Mouse (Mus musculus) ES-Bruce4 (cell line): Measurements from ENCODE around the gene Tchh. TPM values are rescaled to one million over a fixed set of nuclear protein-coding genes. Genes with fewer than 3 reads are reported as not detected.
"Not testable (repeated sequence)": the region's sequence is repeated elsewhere in the genome, so short reads cannot be mapped to it uniquely, and the experiment has no call there.

ENCODE experiments used
- H3K27ac ChIP-seq: 2 replicates; pipeline ENCODE4 v1.5.1; 2012; ENCODE audit warnings: low read length, inconsistent platforms; ENCODE audit not compliant: insufficient read depth
- H3K27me3 ChIP-seq: 2 replicates; pipeline ENCODE4 v1.6.1; 2012; ENCODE audit warnings: mild to moderate bottlenecking, low read length, inconsistent platforms; ENCODE audit not compliant: control insufficient read depth, poor library complexity, insufficient read depth, severe bottlenecking
- H3K36me3 ChIP-seq: 2 replicates; pipeline ENCODE4 v1.6.1; 2012; ENCODE audit warnings: inconsistent platforms, mild to moderate bottlenecking, low read length, moderate library complexity; ENCODE audit not compliant: control insufficient read depth, poor library complexity, insufficient read depth, severe bottlenecking
- H3K4me1 ChIP-seq: one replicate; pipeline ENCODE4 v1.8.1; 2011; ENCODE audit warnings: low read length; ENCODE audit not compliant: control insufficient read depth, insufficient read depth
- H3K4me3 ChIP-seq: 2 replicates; pipeline ENCODE4 v1.5.1; 2011; ENCODE audit warnings: low read depth, mild to moderate bottlenecking, low read length
- H3K9ac ChIP-seq: 2 replicates; pipeline ENCODE4 v1.6.1; 2012; ENCODE audit warnings: low read depth, mild to moderate bottlenecking, inconsistent platforms; ENCODE audit not compliant: poor library complexity, severe bottlenecking
- H3K9me3 ChIP-seq: replicated peaks from 2 replicates; pipeline ENCODE4 v1.6.1; 2012; ENCODE audit warnings: mild to moderate bottlenecking, low read length, inconsistent platforms; ENCODE audit not compliant: control insufficient read depth, poor library complexity, insufficient read depth, severe bottlenecking
- CTCF ChIP-seq: IDR thresholded peaks from one replicate; pipeline ENCODE4 v1.8.1; 2011; ENCODE audit warnings: low read depth, low read length
- EP300 ChIP-seq: IDR thresholded peaks from 2 replicates; pipeline ENCODE4 v1.6.1; 2011; ENCODE audit warnings: low read depth, low read length; ENCODE audit not compliant: insufficient read depth
- POLR2A ChIP-seq: IDR thresholded peaks from one replicate; pipeline ENCODE4 v1.8.1; 2011; ENCODE audit warnings: low read length; ENCODE audit not compliant: insufficient read depth
- polyA plus RNA-seq: library from polyadenylated mRNA; stranded (reverse); fragments of >200 nt; gene quantifications from 2 replicates; pipeline ENCODE4 v1.2.4, GENCODE M21; 2011; ENCODE audit warnings: low read depth; ENCODE audit not compliant: missing spikeins, insufficient read depth, insufficient read length

Gene Tchh
- polyA plus RNA-seq, 1 experiment = 1.6 TPM

DNA sequence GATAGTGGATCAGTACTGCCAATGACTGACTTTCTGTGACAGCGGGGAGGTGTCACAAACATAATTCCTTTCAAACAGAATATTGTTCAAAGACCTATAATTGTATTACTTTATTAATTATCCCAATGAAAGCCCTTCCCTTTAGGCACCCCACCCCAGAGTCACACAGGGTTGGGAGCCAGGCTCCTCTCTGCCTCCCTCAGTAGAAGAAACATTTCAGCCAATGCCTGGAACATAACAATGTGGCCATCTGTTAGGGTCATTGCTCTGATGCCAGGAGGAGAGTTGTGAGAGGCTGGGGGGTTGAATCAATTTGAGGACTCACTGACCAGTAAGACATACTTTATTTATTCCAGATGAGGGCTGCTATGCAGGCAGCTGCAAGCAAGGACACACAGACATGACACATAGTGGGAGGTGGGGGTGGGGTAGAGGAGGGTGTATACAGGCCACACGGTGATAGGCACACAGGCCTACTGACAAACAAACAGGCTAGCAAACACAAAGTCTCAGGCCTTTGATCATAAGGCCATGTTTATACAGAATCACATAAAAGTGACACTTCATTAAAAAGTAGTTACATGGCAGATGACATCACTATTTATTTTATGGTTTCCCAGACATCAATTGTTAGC lies 40.0 kb downstream of the Tchh start:
- Histone ChIP-seq H3K4me3 (no peak overlapping the region), H3K27ac (no peak overlapping the region), H3K27me3 (no peaks in the 10 kb centered on the region; the same call in 1 of the 2 replicates), H3K9me3 (no peaks in the 10 kb centered on the region), H3K9ac (no peak overlapping the region), H3K36me3 (no peaks in the 10 kb centered on the region), H3K4me1 (no peaks in the 10 kb centered on the region)
- TF ChIP-seq POLR2A = no peak
- TF ChIP-seq CTCF = no peak
- TF ChIP-seq EP300 = no peak

DNA sequence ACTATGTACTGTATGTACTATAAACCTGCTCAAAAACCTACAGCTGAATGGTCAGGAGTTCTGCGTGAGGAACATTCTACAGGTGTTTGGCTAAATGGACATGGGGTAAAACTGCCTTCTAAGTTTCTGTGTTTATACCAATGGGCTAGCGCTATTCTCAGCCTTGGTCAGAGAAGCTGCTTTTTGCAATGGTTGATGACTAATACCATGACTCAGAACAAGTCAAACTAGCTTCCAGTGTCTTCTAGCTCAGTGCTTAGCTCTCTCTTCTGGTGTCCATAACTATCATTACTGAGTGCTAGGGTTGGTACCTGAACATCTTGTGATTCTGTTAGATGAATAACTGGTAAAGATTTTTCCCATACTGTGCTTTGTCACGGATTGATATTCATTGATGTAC lies 43.5 kb downstream of the Tchh start:
- Histone ChIP-seq H3K9ac (no peak overlapping the region), H3K27me3 (no peaks in the 10 kb centered on the region; the same call in 1 of the 2 replicates), H3K36me3 (no peaks in the 10 kb centered on the region), H3K27ac (no peak overlapping the region), H3K4me1 (no peaks in the 10 kb centered on the region), H3K4me3 (no peak overlapping the region), H3K9me3 (no peaks in the 10 kb centered on the region)
- TF ChIP-seq EP300 (no peak), POLR2A (no peak), CTCF (no peak)

GRCm38 (mm10) chr3:93488541-93488940 lies 46.4 kb downstream of the Tchh start:
- H3K9ac ChIP-seq = no peak overlapping the region
- H3K27ac ChIP-seq = no peak overlapping the region
- no peaks in the 10 kb centered on the region for H3K4me1 ChIP-seq
- H3K27me3 ChIP-seq = no peaks in the 10 kb centered on the region
- TF ChIP-seq EP300 = no peak
- TF ChIP-seq POLR2A = no peak
- no peak for TF ChIP-seq CTCF
- H3K9me3 ChIP-seq = no peaks in the 10 kb centered on the region
- H3K4me3 ChIP-seq = no peak overlapping the region
- H3K36me3 ChIP-seq = no peaks in the 10 kb centered on the region

DNA sequence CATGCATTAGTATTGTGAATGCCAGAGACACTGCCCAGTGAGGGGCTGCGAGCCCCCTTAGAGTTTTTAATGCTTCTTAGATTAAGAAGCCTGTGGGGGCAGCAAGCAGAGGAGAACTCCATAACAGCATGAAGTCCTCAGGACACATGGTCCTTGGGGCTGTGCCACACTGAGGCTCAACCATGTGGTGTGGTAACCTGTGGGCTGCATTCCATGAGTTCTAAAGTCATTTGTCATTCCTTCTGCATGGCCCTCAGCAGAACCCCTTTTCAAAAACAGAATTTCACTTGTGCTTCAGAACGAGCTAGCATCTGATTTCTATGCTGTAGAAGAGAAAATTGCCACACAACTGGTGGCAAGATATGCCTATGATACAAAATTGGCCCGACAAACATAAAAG lies 50.0 kb downstream of the Tchh start:
- H3K9ac ChIP-seq = no peak overlapping the region
- no peaks in the 10 kb centered on the region for H3K27me3 ChIP-seq
- no peak overlapping the region for H3K27ac ChIP-seq
- H3K4me1 ChIP-seq = no peaks in the 10 kb centered on the region
- H3K36me3 ChIP-seq = no peaks in the 10 kb centered on the region
- TF ChIP-seq EP300 = no peak
- TF ChIP-seq CTCF = no peak
- no peak for TF ChIP-seq POLR2A
- no peak overlapping the region for H3K4me3 ChIP-seq
- H3K9me3 ChIP-seq = no peaks in the 10 kb centered on the region

DNA sequence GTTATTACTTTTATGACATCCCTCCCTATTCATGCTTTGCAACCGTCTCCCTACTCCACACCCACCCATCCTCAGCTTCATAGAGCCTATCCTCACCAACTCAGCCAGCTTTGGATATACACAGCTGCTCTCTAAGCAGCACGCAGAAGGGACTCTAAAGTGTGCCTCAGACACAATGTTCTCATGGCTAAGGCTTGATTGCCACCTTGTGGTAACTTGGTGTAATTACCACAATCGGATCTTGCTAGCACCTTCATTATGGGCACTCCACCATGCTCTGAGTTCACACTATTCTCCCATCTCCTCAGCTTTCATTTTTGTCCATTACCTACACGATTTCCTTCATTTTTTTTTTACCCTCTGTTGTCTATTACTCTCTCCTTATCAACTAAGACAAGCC lies 51.9 kb downstream of the Tchh start:
- H3K27me3 ChIP-seq = no peaks in the 10 kb centered on the region
- TF ChIP-seq POLR2A = no peak
- TF ChIP-seq EP300 = no peak
- no peaks in the 10 kb centered on the region for H3K9me3 ChIP-seq
- H3K27ac ChIP-seq = no peak overlapping the region
- H3K36me3 ChIP-seq = no peaks in the 10 kb centered on the region
- no peaks in the 10 kb centered on the region for H3K4me1 ChIP-seq
- no peak overlapping the region for H3K4me3 ChIP-seq
- no peak overlapping the region for H3K9ac ChIP-seq

GRCm38 (mm10) chr3:93494774-93495173 lies 52.6 kb downstream of the Tchh start:
- H3K9ac ChIP-seq, H3K4me3 ChIP-seq, H3K36me3 ChIP-seq, H3K27me3 ChIP-seq, H3K27ac ChIP-seq, H3K9me3 ChIP-seq, H3K4me1 ChIP-seq: not testable (repeated sequence)

DNA sequence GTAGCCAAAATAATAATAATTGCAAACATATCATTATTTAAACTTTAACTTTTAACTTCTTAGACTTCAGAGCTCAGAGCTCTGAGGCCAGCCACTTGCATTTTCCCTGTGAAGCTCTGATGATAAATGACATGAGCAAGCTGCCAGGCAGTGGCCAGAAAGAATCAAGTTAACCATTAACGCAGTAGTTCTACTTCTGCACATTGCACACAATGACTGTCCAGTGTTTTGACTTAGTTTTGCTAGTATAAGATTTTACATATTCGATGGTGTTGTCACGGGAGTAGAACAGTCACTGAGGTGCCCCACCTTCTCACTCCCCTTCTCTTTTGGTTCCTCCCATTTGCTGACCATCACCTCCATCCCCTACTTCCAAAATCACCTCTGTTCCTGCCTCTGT lies 55.0 kb downstream of the Tchh start:
- Histone ChIP-seq H3K9ac (no peak overlapping the region), H3K4me3 (no peak overlapping the region), H3K36me3 (no peaks in the 10 kb centered on the region), H3K27ac (no peak overlapping the region), H3K4me1 (no peaks in the 10 kb centered on the region), H3K27me3 (no peaks in the 10 kb centered on the region), H3K9me3 (no peaks in the 10 kb centered on the region)
- TF ChIP-seq POLR2A (no peak), CTCF (no peak), EP300 (no peak)

Other genes starting within 250 kb of the Tchh start
- not detected in 2 replicates for gene Flg2, start 245.1 kb upstream of the Tchh start, polyA plus RNA-seq
- 0.65 TPM in 1 of 2 replicates, not detected in the other for gene Flg, start 168.8 kb upstream of the Tchh start, polyA plus RNA-seq
- not detected in 2 replicates for gene Hrnr, start 122.6 kb upstream of the Tchh start, polyA plus RNA-seq
- not detected in 2 replicates for gene Rptn, start 48.6 kb upstream of the Tchh start, polyA plus RNA-seq
- gene Tchhl1, start 26.4 kb downstream of the Tchh start, polyA plus RNA-seq = not detected in 2 replicates
- gene S100a11, start 78.2 kb downstream of the Tchh start, polyA plus RNA-seq = 661 and 677 TPM in 2 replicates
- gene S100a10, start 112.8 kb downstream of the Tchh start, polyA plus RNA-seq = 468 and 470 TPM in 2 replicates
- gene Tdpoz2, start 210.4 kb downstream of the Tchh start, polyA plus RNA-seq = not detected in 2 replicates
- gene Tdpoz1, start 234.0 kb downstream of the Tchh start, polyA plus RNA-seq = not detected in 2 replicates